Mouse (Mus musculus): ENCODE results near the gene Olfr791. TPM values are rescaled to one million over a fixed set of nuclear protein-coding genes. Genes with fewer than 3 reads are reported as not detected.

The Olfr791 gene
- polyA plus RNA-seq, 1 experiment from 2014 or later = not detected

DNA sequence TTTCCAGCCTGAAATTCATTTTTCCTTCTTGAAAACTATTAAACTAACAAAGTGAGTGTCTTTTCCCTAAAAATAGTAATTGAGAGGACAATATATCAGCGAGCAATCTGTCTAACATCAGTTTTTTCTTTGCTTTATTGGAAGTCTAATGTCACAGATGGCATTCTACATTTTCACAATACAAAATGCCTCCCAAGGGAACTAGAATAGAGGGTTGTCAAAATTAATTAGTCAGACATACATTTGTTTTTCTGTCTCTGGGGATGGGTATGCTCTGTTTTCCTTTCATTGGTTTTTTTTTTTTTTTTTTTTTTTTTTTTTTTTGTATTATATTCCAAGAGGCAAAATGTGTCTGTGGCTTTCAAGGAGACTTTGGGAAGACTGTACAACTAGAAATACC is 55.5 kb downstream of the Olfr791 start:
- no peaks in the 10 kb centered on the region for H3K36me3 ChIP-seq (ENCODE audit: control insufficient read depth, insufficient read depth, low read length)
- H3K27ac ChIP-seq (ENCODE audit: low read depth, low read length) = no peak overlapping the region
- no peak overlapping the region for H3K4me2 ChIP-seq (ENCODE audit: low read length)
- H3K4me3 ChIP-seq (ENCODE audit: low read length) = no peak overlapping the region
- 45% methylated on average over 1 of the region's 1 CpGs for WGBS
- no peaks in the 10 kb centered on the region for H3K9me3 ChIP-seq (ENCODE audit: control insufficient read depth, low read length)
- H3K9ac ChIP-seq (ENCODE audit: low read depth, low read length) = no peak overlapping the region
- no peaks in the 10 kb centered on the region for H3K27me3 ChIP-seq (replicated peaks; ENCODE audit: control insufficient read depth, insufficient read depth, low read length)
- ATAC-seq = no peak
- no peaks in the 10 kb centered on the region for H3K4me1 ChIP-seq (ENCODE audit: control insufficient read depth, insufficient read depth, low read depth, low read length)

Other genes with a start within 250 kb of the Olfr791 start
- not detected in 2 replicates for gene Olfr780, start 203.7 kb upstream of the Olfr791 start, polyA plus RNA-seq (2015; fragmentation: Nextera tagmentation; extraction: Ambion mirVana)
- gene Olfr781, start 192.9 kb upstream of the Olfr791 start, polyA plus RNA-seq (2015; fragmentation: Nextera tagmentation; extraction: Ambion mirVana) = not detected in 2 replicates
- not detected in 2 replicates for gene Olfr782, start 172.9 kb upstream of the Olfr791 start, polyA plus RNA-seq (2015; fragmentation: Nextera tagmentation; extraction: Ambion mirVana)
- gene Olfr784, start 137.7 kb upstream of the Olfr791 start, polyA plus RNA-seq (2015; fragmentation: Nextera tagmentation; extraction: Ambion mirVana) = 0.07 and 0.15 TPM in 2 replicates
- gene Olfr785, start 116.4 kb upstream of the Olfr791 start, polyA plus RNA-seq (2015; fragmentation: Nextera tagmentation; extraction: Ambion mirVana) = not detected in 2 replicates
- gene Olfr786, start 94.5 kb upstream of the Olfr791 start, polyA plus RNA-seq (2015; fragmentation: Nextera tagmentation; extraction: Ambion mirVana) = not detected in 2 replicates
- not detected in 2 replicates for gene Olfr787, start 59.9 kb upstream of the Olfr791 start, polyA plus RNA-seq (2015; fragmentation: Nextera tagmentation; extraction: Ambion mirVana)
- gene Olfr788, start 50.8 kb upstream of the Olfr791 start, polyA plus RNA-seq (2015; fragmentation: Nextera tagmentation; extraction: Ambion mirVana) = not detected in 2 replicates
- gene Olfr789, start 37.0 kb upstream of the Olfr791 start, polyA plus RNA-seq (2015; fragmentation: Nextera tagmentation; extraction: Ambion mirVana) = not detected in 2 replicates
- not detected in 2 replicates for gene Olfr790, start 23.3 kb upstream of the Olfr791 start, polyA plus RNA-seq (2015; fragmentation: Nextera tagmentation; extraction: Ambion mirVana)
- gene Olfr792, start 17.4 kb downstream of the Olfr791 start, polyA plus RNA-seq (2015; fragmentation: Nextera tagmentation; extraction: Ambion mirVana) = not detected in 2 replicates
- not detected in 2 replicates for gene Olfr794, start 45.9 kb downstream of the Olfr791 start, polyA plus RNA-seq (2015; fragmentation: Nextera tagmentation; extraction: Ambion mirVana)
- not detected in 2 replicates for gene Olfr796, start 90.8 kb downstream of the Olfr791 start, polyA plus RNA-seq (2015; fragmentation: Nextera tagmentation; extraction: Ambion mirVana)
- gene Olfr798, start 106.1 kb downstream of the Olfr791 start, polyA plus RNA-seq (2015; fragmentation: Nextera tagmentation; extraction: Ambion mirVana) = not detected in 2 replicates
- not detected in 2 replicates for gene Olfr799, start 115.7 kb downstream of the Olfr791 start, polyA plus RNA-seq (2015; fragmentation: Nextera tagmentation; extraction: Ambion mirVana)
- not detected in 2 replicates for gene Olfr800, start 135.9 kb downstream of the Olfr791 start, polyA plus RNA-seq (2015; fragmentation: Nextera tagmentation; extraction: Ambion mirVana)
- gene Olfr801, start 152.1 kb downstream of the Olfr791 start, polyA plus RNA-seq (2015; fragmentation: Nextera tagmentation; extraction: Ambion mirVana) = not detected in 2 replicates
- gene Olfr802, start 166.4 kb downstream of the Olfr791 start, polyA plus RNA-seq (2015; fragmentation: Nextera tagmentation; extraction: Ambion mirVana) = 0.02 TPM in 1 of 2 replicates, not detected in the other
- not detected in 2 replicates for gene Olfr803, start 172.5 kb downstream of the Olfr791 start, polyA plus RNA-seq (2015; fragmentation: Nextera tagmentation; extraction: Ambion mirVana)
- gene Olfr804, start 181.4 kb downstream of the Olfr791 start, polyA plus RNA-seq (2015; fragmentation: Nextera tagmentation; extraction: Ambion mirVana) = not detected in 2 replicates
- gene Olfr805, start 207.6 kb downstream of the Olfr791 start, polyA plus RNA-seq (2015; fragmentation: Nextera tagmentation; extraction: Ambion mirVana) = not detected in 2 replicates
- not detected in 2 replicates for gene Olfr806, start 220.1 kb downstream of the Olfr791 start, polyA plus RNA-seq (2015; fragmentation: Nextera tagmentation; extraction: Ambion mirVana)
- not detected in 2 replicates for gene Olfr807, start 236.0 kb downstream of the Olfr791 start, polyA plus RNA-seq (2015; fragmentation: Nextera tagmentation; extraction: Ambion mirVana)
- not detected in 2 replicates for gene Olfr808, start 243.7 kb downstream of the Olfr791 start, polyA plus RNA-seq (2015; fragmentation: Nextera tagmentation; extraction: Ambion mirVana)

Measured in hindbrain, embryonic 16.5 days (tissue).